Mouse (Mus musculus): ENCODE results near the gene Hes7.

- TF ChIP-seq CTCF (IDR thresholded peaks at IDR 0.05; ENCODE audit: borderline replicate concordance, control insufficient read depth, extremely low read depth, insufficient read depth, low read length, poor library complexity), result no peak
- TF ChIP-seq POLR2A (IDR thresholded peaks at IDR 0.05; ENCODE audit: control insufficient read depth, extremely low read depth, insufficient read depth, low read length, poor library complexity), result no peak
Observed at GRCm38 (mm10) chr11:69078041-69078440, 42.2 kb upstream of the Hes7 start.

All from thymus, adult 2 months (tissue).